Mouse (Mus musculus): Measurements from ENCODE around the gene Grk6. TPM values are rescaled to one million over a fixed set of nuclear protein-coding genes. Genes with fewer than 3 reads are reported as not detected.

The Grk6 gene
- total and polyA plus RNA-seq, 2 experiments from 2014 or later: 35.8 to 71.9 TPM

- no peak overlapping the region for H3K9ac ChIP-seq (replicated peaks; ENCODE audit: low read length, poor library complexity, severe bottlenecking)
- H3K36me3 ChIP-seq (ENCODE audit: insufficient read depth, low read length): peaks cover 6% of the 10 kb centered on the region; the same call in 1 of the 2 replicates
- DNase-seq (ENCODE audit: low spot score) (no peak), ATAC-seq (ENCODE audit: low FRiP score) (no peak)
- H3K4me3 ChIP-seq (ENCODE audit: low read depth, low read length): no peak overlapping the region
- no peak overlapping the region for H3K4me2 ChIP-seq (ENCODE audit: low read depth, low read length, poor library complexity, severe bottlenecking)
- no peaks in the 10 kb centered on the region for H3K27me3 ChIP-seq (ENCODE audit: insufficient read depth, low read length)
- 87% methylated on average over 6 of the region's 6 CpGs for WGBS
- H3K9me3 ChIP-seq (ENCODE audit: low read length): no peaks in the 10 kb centered on the region
- TF ChIP-seq CTCF (IDR thresholded peaks at IDR 0.05): no peak
- H3K4me1 ChIP-seq (ENCODE audit: insufficient read depth, low read length): peaks cover 4% of the 10 kb centered on the region
- H3K27ac ChIP-seq (ENCODE audit: low read depth, low read length): no peak overlapping the region
Observed at GRCm38 (mm10) chr13:55496661-55497060, 51.8 kb downstream of the Grk6 start.

GRCm38 (mm10) chr13:55498906-55499305 is 54.0 kb downstream of the Grk6 start:
- WGBS: 57% methylated on average over 11 of the region's 11 CpGs
- H3K9ac ChIP-seq (replicated peaks; ENCODE audit: low read length, poor library complexity, severe bottlenecking): no peak overlapping the region
- no peak for TF ChIP-seq CTCF (IDR thresholded peaks at IDR 0.05)
- peaks cover 18% of the 10 kb centered on the region for H3K36me3 ChIP-seq (ENCODE audit: insufficient read depth, low read length)
- H3K27me3 ChIP-seq (ENCODE audit: insufficient read depth, low read length): no peaks in the 10 kb centered on the region
- DNase-seq (ENCODE audit: low spot score) (no peak), ATAC-seq (ENCODE audit: low FRiP score) (no peak)
- H3K27ac ChIP-seq (ENCODE audit: low read depth, low read length): no peak overlapping the region
- H3K4me1 ChIP-seq (ENCODE audit: insufficient read depth, low read length): peaks cover 4% of the 10 kb centered on the region
- H3K4me2 ChIP-seq (ENCODE audit: low read depth, low read length, poor library complexity, severe bottlenecking): no peak overlapping the region
- no peaks in the 10 kb centered on the region for H3K9me3 ChIP-seq (ENCODE audit: low read length)
- no peak overlapping the region for H3K4me3 ChIP-seq (ENCODE audit: low read depth, low read length)

GRCm38 (mm10) chr13:55500575-55500974 is 55.7 kb downstream of the Grk6 start:
- TF ChIP-seq CTCF (IDR thresholded peaks at IDR 0.05): no peak
- no peak for ATAC-seq (ENCODE audit: low FRiP score)
- Histone ChIP-seq H3K4me2 (ENCODE audit: low read depth, low read length, poor library complexity, severe bottlenecking) (no peak overlapping the region), H3K36me3 (ENCODE audit: insufficient read depth, low read length) (peaks cover 27% of the 10 kb centered on the region), H3K27me3 (ENCODE audit: insufficient read depth, low read length) (no peaks in the 10 kb centered on the region), H3K4me3 (ENCODE audit: low read depth, low read length) (no peak overlapping the region), H3K4me1 (ENCODE audit: insufficient read depth, low read length) (no peaks in the 10 kb centered on the region; the same call in none of the 2 replicates), H3K9me3 (ENCODE audit: low read length) (no peaks in the 10 kb centered on the region), H3K27ac (ENCODE audit: low read depth, low read length) (no peak overlapping the region), H3K9ac (replicated peaks; ENCODE audit: low read length, poor library complexity, severe bottlenecking) (no peak overlapping the region)
- no peak for DNase-seq (ENCODE audit: low spot score)
- WGBS: 83% methylated on average over 10 of the region's 10 CpGs

GRCm38 (mm10) chr13:55502405-55502804 is 57.5 kb downstream of the Grk6 start:
- Histone ChIP-seq H3K27me3 (ENCODE audit: insufficient read depth, low read length) (no peaks in the 10 kb centered on the region), H3K4me2 (ENCODE audit: low read depth, low read length, poor library complexity, severe bottlenecking) (no peak overlapping the region), H3K36me3 (ENCODE audit: insufficient read depth, low read length) (peaks cover 44% of the 10 kb centered on the region), H3K9me3 (ENCODE audit: low read length) (no peaks in the 10 kb centered on the region), H3K4me3 (ENCODE audit: low read depth, low read length) (no peak overlapping the region), H3K27ac (ENCODE audit: low read depth, low read length) (no peak overlapping the region), H3K9ac (replicated peaks; ENCODE audit: low read length, poor library complexity, severe bottlenecking) (no peak overlapping the region), H3K4me1 (ENCODE audit: insufficient read depth, low read length) (no peaks in the 10 kb centered on the region)
- no peak for DNase-seq (ENCODE audit: low spot score)
- 84% methylated on average over 8 of the region's 8 CpGs for WGBS
- ATAC-seq (ENCODE audit: low FRiP score): no peak
- no peak for TF ChIP-seq CTCF (IDR thresholded peaks at IDR 0.05)

GRCm38 (mm10) chr13:55504390-55504789 is 59.5 kb downstream of the Grk6 start:
- Histone ChIP-seq H3K4me3 (ENCODE audit: low read depth, low read length) (no peak overlapping the region), H3K36me3 (ENCODE audit: insufficient read depth, low read length) (peaks cover 56% of the 10 kb centered on the region), H3K9me3 (ENCODE audit: low read length) (no peaks in the 10 kb centered on the region), H3K4me1 (ENCODE audit: insufficient read depth, low read length) (no peaks in the 10 kb centered on the region), H3K4me2 (ENCODE audit: low read depth, low read length, poor library complexity, severe bottlenecking) (no peak overlapping the region), H3K27me3 (ENCODE audit: insufficient read depth, low read length) (no peaks in the 10 kb centered on the region), H3K27ac (ENCODE audit: low read depth, low read length) (no peak overlapping the region), H3K9ac (replicated peaks; ENCODE audit: low read length, poor library complexity, severe bottlenecking) (no peak overlapping the region)
- no peak for DNase-seq (ENCODE audit: low spot score)
- no peak for TF ChIP-seq CTCF (IDR thresholded peaks at IDR 0.05)
- 83% methylated on average over 5 of the region's 5 CpGs for WGBS
- ATAC-seq (ENCODE audit: low FRiP score): no peak

GRCm38 (mm10) chr13:55505810-55506209 is 60.9 kb downstream of the Grk6 start:
- no peak overlapping the region for H3K4me2 ChIP-seq (ENCODE audit: low read depth, low read length, poor library complexity, severe bottlenecking)
- no peak for ATAC-seq (ENCODE audit: low FRiP score)
- no peak overlapping the region for H3K4me3 ChIP-seq (ENCODE audit: low read depth, low read length)
- no peak for DNase-seq (ENCODE audit: low spot score)
- no peak overlapping the region for H3K27ac ChIP-seq (ENCODE audit: low read depth, low read length)
- H3K27me3 ChIP-seq (ENCODE audit: insufficient read depth, low read length): no peaks in the 10 kb centered on the region
- peaks cover 58% of the 10 kb centered on the region for H3K36me3 ChIP-seq (ENCODE audit: insufficient read depth, low read length)
- no peaks in the 10 kb centered on the region for H3K4me1 ChIP-seq (ENCODE audit: insufficient read depth, low read length)
- no peak overlapping the region for H3K9ac ChIP-seq (replicated peaks; ENCODE audit: low read length, poor library complexity, severe bottlenecking)
- TF ChIP-seq CTCF (IDR thresholded peaks at IDR 0.05): no peak
- no peaks in the 10 kb centered on the region for H3K9me3 ChIP-seq (ENCODE audit: low read length)
- 97% methylated on average over 8 of the region's 9 CpGs for WGBS
